Mouse (Mus musculus): Measurements from ENCODE around the gene Pnpo. TPM values are rescaled to one million over a fixed set of nuclear protein-coding genes. Genes with fewer than 3 reads are reported as not detected.
A peak's percentile ranks its signal among the peaks of the same experiment; 100 is the strongest.

Pnpo gene
- polyA plus RNA-seq, 1 experiment from 2014 or later, result 26.5 TPM

GRCm38 (mm10) chr11:96979329-96979728 is 35.5 kb upstream of the Pnpo start:
- no peak for TF ChIP-seq CTCF (IDR thresholded peaks at IDR 0.05)
- ChIA-PET CTCF (interaction anchor here (1.1 to 6.0 kb wide), 3 partner anchors 42 to 48 kb away, joined by 3 to 42 read pairs (median 5); partner anchors contain the start of gene Scrn2), POLR2A (interaction anchor here (0.7 to 1.7 kb wide), 5 partner anchors 41 to 1990 kb away, joined by 3 to 5 read pairs (median 5); partner anchors contain the start of gene Scrn2)
- no peak for ATAC-seq
- H3K27me3 ChIP-seq, result no peaks in the 10 kb centered on the region
- no peak for DNase-seq (ENCODE audit: low read depth, low spot score)
- in situ Hi-C loops (cut with MboI; ENCODE audit: low pct_unique_long_range_greater_than_20kb), result no loop called here

GRCm38 (mm10) chr11:96978401-96979246 is 34.8 kb upstream of the Pnpo start:
- in situ Hi-C loops (cut with MboI; ENCODE audit: low pct_unique_long_range_greater_than_20kb), result no loop called here
- TF ChIP-seq CTCF (IDR thresholded peaks at IDR 0.05), result no peak
- DNase-seq (ENCODE audit: low read depth, low spot score), result no peak
- POLR2A ChIA-PET, result interaction anchor here (0.7 to 1.7 kb wide), 8 partner anchors 23 to 1990 kb away, joined by 3 to 5 read pairs (median 5); partner anchors contain the start of genes Pnpo and Scrn2
- no peak for ATAC-seq
- CTCF ChIA-PET, result interaction anchor here (0.9 to 6.0 kb wide), 7 partner anchors 15 to 67 kb away, joined by 3 to 42 read pairs (median 3); partner anchors contain the start of genes Cdk5rap3 and Scrn2
- no peaks in the 10 kb centered on the region for H3K27me3 ChIP-seq

- peak; percentile 100 for DNase-seq (ENCODE audit: low read depth, low spot score)
- no peaks in the 10 kb centered on the region for H3K27me3 ChIP-seq
- ChIA-PET CTCF (interaction anchor here (0.9 to 6.0 kb wide), 7 partner anchors 14 to 68 kb away, joined by 3 to 42 read pairs (median 3); partner anchors contain the start of genes Cdk5rap3 and Scrn2), POLR2A (interaction anchor here (1.0 to 1.7 kb wide), 4 partner anchors 22 to 68 kb away, joined by 3 to 5 read pairs (median 5); partner anchors contain the start of gene Pnpo)
- in situ Hi-C loops (cut with MboI; ENCODE audit: low pct_unique_long_range_greater_than_20kb), result no loop called here
- no peak for TF ChIP-seq CTCF (IDR thresholded peaks at IDR 0.05)
- peak; percentile 91 for ATAC-seq
Observed at GRCm38 (mm10) chr11:96977606-96978400, 34.0 kb upstream of the Pnpo start.

- CTCF ChIA-PET, result interaction anchor here (1.3 to 6.0 kb wide), 2 partner anchors 13 to 50 kb away, joined by 6 to 42 read pairs; partner anchors contain the start of gene Scrn2
- no peak for DNase-seq (ENCODE audit: low read depth, low spot score)
- peak; percentile 37 for ATAC-seq
- H3K27me3 ChIP-seq, result no peaks in the 10 kb centered on the region
- POLR2A ChIA-PET, result interaction anchor here (1.6 kb wide), 1 partner anchor 33 kb away, joined by 5 read pairs; the partner anchor contains the start of gene Pnpo
- in situ Hi-C loops (cut with MboI; ENCODE audit: low pct_unique_long_range_greater_than_20kb), result no loop called here
- TF ChIP-seq CTCF (IDR thresholded peaks at IDR 0.05), result no peak
Observed at GRCm38 (mm10) chr11:96976911-96977591, 33.3 kb upstream of the Pnpo start.

GRCm38 (mm10) chr11:96976379-96976687 is 32.5 kb upstream of the Pnpo start:
- TF ChIP-seq CTCF (IDR thresholded peaks at IDR 0.05), result no peak
- ChIA-PET POLR2A (interaction anchor here (0.5 to 0.6 kb wide), 3 partner anchors 9 to 317 kb away, joined by 3 read pairs; no protein-coding TSS in a partner anchor), CTCF (interaction anchor here (1.3 to 6.0 kb wide), 2 partner anchors 12 to 51 kb away, joined by 6 to 42 read pairs; partner anchors contain the start of gene Scrn2)
- ATAC-seq, result no peak
- DNase-seq (ENCODE audit: low read depth, low spot score), result no peak
- H3K27me3 ChIP-seq, result no peaks in the 10 kb centered on the region
- in situ Hi-C loops (cut with MboI; ENCODE audit: low pct_unique_long_range_greater_than_20kb), result no loop called here

GRCm38 (mm10) chr11:96975511-96976378 is 32.0 kb upstream of the Pnpo start:
- CTCF ChIA-PET, result interaction anchor here (0.9 to 6.0 kb wide), 4 partner anchors 12 to 228 kb away, joined by 3 to 42 read pairs (median 6); partner anchors contain the start of gene Scrn2
- DNase-seq (ENCODE audit: low read depth, low spot score), result no peak
- no peak for TF ChIP-seq CTCF (IDR thresholded peaks at IDR 0.05)
- POLR2A ChIA-PET, result interaction anchor here (0.5 to 0.6 kb wide), 3 partner anchors 9 to 317 kb away, joined by 3 read pairs; no protein-coding TSS in a partner anchor
- in situ Hi-C loops (cut with MboI; ENCODE audit: low pct_unique_long_range_greater_than_20kb), result no loop called here
- H3K27me3 ChIP-seq, result no peaks in the 10 kb centered on the region
- no peak for ATAC-seq

GRCm38 (mm10) chr11:96974813-96975212 is 31.0 kb upstream of the Pnpo start:
- H3K27me3 ChIP-seq, result no peaks in the 10 kb centered on the region
- in situ Hi-C loops (cut with MboI; ENCODE audit: low pct_unique_long_range_greater_than_20kb), result no loop called here
- no peak for DNase-seq (ENCODE audit: low read depth, low spot score)
- no peak for TF ChIP-seq CTCF (IDR thresholded peaks at IDR 0.05)
- ATAC-seq, result no peak
- POLR2A ChIA-PET, result interaction anchor here (0.6 kb wide), 1 partner anchor 46 kb away, joined by 4 read pairs; no protein-coding TSS in a partner anchor
- CTCF ChIA-PET, result interaction anchor here (1.1 to 6.0 kb wide), 3 partner anchors 11 to 227 kb away, joined by 3 to 42 read pairs (median 6); partner anchors contain the start of gene Scrn2

- no peak for TF ChIP-seq CTCF (IDR thresholded peaks at IDR 0.05)
- in situ Hi-C loops (cut with MboI; ENCODE audit: low pct_unique_long_range_greater_than_20kb), result no loop called here
- DNase-seq (ENCODE audit: low read depth, low spot score) (no peak), ATAC-seq (no peak)
- POLR2A ChIA-PET, result interaction anchor here (1.0 to 1.3 kb wide), 3 partner anchors 41 to 109 kb away, joined by 3 to 6 read pairs (median 3); no protein-coding TSS in a partner anchor
- CTCF ChIA-PET, result interaction anchor here (0.8 to 2.4 kb wide), 5 partner anchors 9 to 111 kb away, joined by 3 to 8 read pairs (median 6); no protein-coding TSS in a partner anchor
- H3K27me3 ChIP-seq, result no peaks in the 10 kb centered on the region
Observed at GRCm38 (mm10) chr11:96973426-96973964, 29.7 kb upstream of the Pnpo start.
